Mouse (Mus musculus) CH12.LX (cell line): ENCODE data around the gene Cdhr1. TPM values are rescaled to one million over a fixed set of nuclear protein-coding genes. Genes with fewer than 3 reads are reported as not detected.

Experiments
- DNase-seq: peaks from one replicate; pipeline ENCODE4 v3.0.0-alpha.2; 2013; ENCODE audit errors: extremely low read depth
- H3K27ac ChIP-seq: 2 replicates; pipeline ENCODE4 v1.5.1; 2012; ENCODE audit warnings: low read depth, mild to moderate bottlenecking, control low read depth, moderate library complexity; ENCODE audit not compliant: insufficient read depth
- H3K27me3 ChIP-seq: replicated peaks from 2 replicates; pipeline ENCODE3; 2012; ENCODE audit warnings: inconsistent platforms
- H3K36me3 ChIP-seq, 2 experiments: replicated peaks in 1 of 2; 2 replicates each; pipeline versions ENCODE3 to v1.6.1; 2012; ENCODE audit warnings: inconsistent platforms in 1 of 2, low read length in 1 of 2, mild to moderate bottlenecking in 1 of 2, mixed read lengths in 1 of 2, moderate library complexity in 1 of 2; ENCODE audit not compliant: control insufficient read depth in 1 of 2, insufficient read depth in 1 of 2
- H3K4me1 ChIP-seq, 2 experiments: 2 replicates each; pipeline ENCODE4 v1.6.1; 2012; ENCODE audit warnings: inconsistent platforms in 1 of 2, moderate library complexity in 1 of 2; ENCODE audit not compliant: insufficient read depth in 2 of 2, control insufficient read depth in 1 of 2
- H3K4me2 ChIP-seq: 2 replicates; pipeline ENCODE4 v1.6.1; 2012; ENCODE audit warnings: low read depth, mild to moderate bottlenecking, control low read depth; ENCODE audit not compliant: poor library complexity, insufficient read depth, severe bottlenecking
- H3K4me3 ChIP-seq, 3 experiments: fragments of 150-350 bp in 1 of 3; sonication (generic) in 1 of 3; replicated peaks in 1 of 3; 2 replicates each; pipeline versions ENCODE3 to v1.5.1; 2011 to 2012; ENCODE audit warnings: low read depth in 2 of 3, low read length in 2 of 3, mild to moderate bottlenecking in 2 of 3, moderate library complexity in 2 of 3, control low read depth in 1 of 3, improper control_type of control experiment in 1 of 3, inconsistent platforms in 1 of 3, mixed read lengths in 1 of 3; ENCODE audit not compliant: poor library complexity in 1 of 3
- H3K79me2 ChIP-seq: replicated peaks from 2 replicates; pipeline ENCODE4 v1.6.1; 2012; ENCODE audit warnings: mild to moderate bottlenecking, moderate library complexity; ENCODE audit not compliant: control insufficient read depth, poor library complexity, insufficient read depth, severe bottlenecking; ENCODE audit errors: extremely low read depth
- H3K9ac ChIP-seq: 2 replicates; pipeline ENCODE4 v1.6.1; 2012; ENCODE audit warnings: low read depth, mild to moderate bottlenecking, control low read depth, moderate library complexity; ENCODE audit not compliant: insufficient read depth
- H3K9me3 ChIP-seq: replicated peaks from 2 replicates; pipeline ENCODE3; 2012; ENCODE audit warnings: low read length, inconsistent platforms, mixed read lengths
- BHLHE40 ChIP-seq: IDR thresholded peaks from 2 replicates; pipeline ENCODE4 v1.6.1; 2011; ENCODE audit warnings: mild to moderate bottlenecking, low read depth, low read length, improper control_type of control experiment
- CHD2 ChIP-seq: IDR thresholded peaks from 2 replicates; pipeline ENCODE4 v1.6.1; 2011; ENCODE audit warnings: low read length, improper control_type of control experiment
- E2F4 ChIP-seq: IDR thresholded peaks from 2 replicates; pipeline ENCODE4 v1.6.1; 2011; ENCODE audit warnings: low read depth, low read length, improper control_type of control experiment; ENCODE audit not compliant: insufficient replicate concordance
- ELF1 ChIP-seq: IDR thresholded peaks from 2 replicates; pipeline ENCODE4 v1.6.1; 2014; ENCODE audit warnings: low read depth, mild to moderate bottlenecking, inconsistent platforms, low read length, improper control_type of control experiment
- GABPA ChIP-seq: IDR thresholded peaks from 2 replicates; pipeline ENCODE4 v1.6.1; 2012; ENCODE audit warnings: low read depth, low read length, improper control_type of control experiment, inconsistent platforms; ENCODE audit not compliant: insufficient replicate concordance
- HCFC1 ChIP-seq: IDR thresholded peaks from 2 replicates; pipeline ENCODE4 v1.6.1; 2012; ENCODE audit warnings: low read depth, mild to moderate bottlenecking, inconsistent platforms, low read length, improper control_type of control experiment
- JUN ChIP-seq: IDR thresholded peaks from 2 replicates; pipeline ENCODE4 v1.6.1; 2011; ENCODE audit warnings: low read depth, mild to moderate bottlenecking, low read length, improper control_type of control experiment, moderate library complexity; ENCODE audit not compliant: insufficient read depth
- JUND ChIP-seq: conservative IDR thresholded peaks from 2 replicates; pipeline ENCODE4 v1.6.1; 2011; ENCODE audit warnings: low read depth, low read length, improper control_type of control experiment
- KAT2A ChIP-seq: IDR thresholded peaks from 2 replicates; pipeline ENCODE4 v1.6.1; 2012; ENCODE audit warnings: low read length, improper control_type of control experiment, inconsistent platforms; ENCODE audit not compliant: insufficient replicate concordance
- MAFK ChIP-seq: IDR thresholded peaks from 2 replicates; pipeline ENCODE4 v1.6.1; 2011; ENCODE audit warnings: low read length, improper control_type of control experiment; ENCODE audit not compliant: insufficient replicate concordance
- MAZ ChIP-seq: IDR thresholded peaks from 2 replicates; pipeline ENCODE4 v1.6.1; 2012; ENCODE audit warnings: low read depth, mild to moderate bottlenecking, inconsistent platforms, low read length, improper control_type of control experiment, moderate library complexity
- MXI1 ChIP-seq: IDR thresholded peaks from 2 replicates; pipeline ENCODE4 v1.6.1; 2011; ENCODE audit warnings: mild to moderate bottlenecking, low read depth, low read length, improper control_type of control experiment
- NELFE ChIP-seq: IDR thresholded peaks from 2 replicates; pipeline ENCODE4 v1.6.1; 2011; ENCODE audit warnings: low read depth, low read length, improper control_type of control experiment
- POLR2AphosphoS2 ChIP-seq: IDR thresholded peaks from 2 replicates; pipeline ENCODE4 v1.6.1; 2011; ENCODE audit warnings: low read depth, low read length, improper control_type of control experiment
- RAD21 ChIP-seq: IDR thresholded peaks from 2 replicates; pipeline ENCODE4 v1.6.1; 2011; ENCODE audit warnings: low read depth, mild to moderate bottlenecking, low read length, improper control_type of control experiment, moderate library complexity
- RCOR1 ChIP-seq: conservative IDR thresholded peaks from 2 replicates; pipeline ENCODE4 v1.6.1; 2012; ENCODE audit warnings: low read depth, mild to moderate bottlenecking, inconsistent platforms, low read length, improper control_type of control experiment
- TBP ChIP-seq: conservative IDR thresholded peaks from 2 replicates; pipeline ENCODE4 v1.6.1; 2011; ENCODE audit warnings: low read depth, low read length, improper control_type of control experiment
- TCF12 ChIP-seq: IDR thresholded peaks from 2 replicates; pipeline ENCODE4 v1.6.1; 2014; ENCODE audit warnings: low read depth, mild to moderate bottlenecking, inconsistent platforms, low read length, improper control_type of control experiment
- USF1 ChIP-seq: IDR thresholded peaks from 2 replicates; pipeline ENCODE4 v1.6.1; 2014; ENCODE audit warnings: low read depth, mild to moderate bottlenecking, inconsistent platforms, low read length, improper control_type of control experiment
- USF2 ChIP-seq: conservative IDR thresholded peaks from 2 replicates; pipeline ENCODE4 v1.6.1; 2011; ENCODE audit warnings: low read depth, low read length, improper control_type of control experiment
- ZKSCAN1 ChIP-seq: IDR thresholded peaks from 2 replicates; pipeline ENCODE4 v1.6.1; 2012; ENCODE audit warnings: low read depth, inconsistent platforms, low read length, improper control_type of control experiment, borderline replicate concordance
- ZMIZ1 ChIP-seq: IDR thresholded peaks from 2 replicates; pipeline ENCODE4 v1.6.1; 2012; ENCODE audit warnings: low read depth, mild to moderate bottlenecking, inconsistent platforms, low read length, improper control_type of control experiment
- ZNF384 ChIP-seq: IDR thresholded peaks from 2 replicates; pipeline ENCODE4 v1.6.1; 2012; ENCODE audit warnings: low read depth, low read length, improper control_type of control experiment, inconsistent platforms
- dilution Hi-C: fragments of 300-500 bp; cut with MboI; formaldehyde crosslinking; loops from 2 replicates; pipeline ENCODE4 v1.14.3; 2020; ENCODE audit warnings: low sequenced_read_pairs; ENCODE audit not compliant: extremely low pct_unique_long_range_greater_than_20kb, extremely low pct_ligation_motif_present
- in situ Hi-C: fragments of 300-500 bp; cut with MboI; formaldehyde crosslinking; loops from 3 replicates; pipeline ENCODE4 v1.14.3; 2019; ENCODE audit warnings: low sequenced_read_pairs, low pct_ligation_motif_present, low pct_unique_long_range_greater_than_20kb, mixed read lengths
- polyA plus RNA-seq: library from polyadenylated mRNA; unstranded; fragments of >175 nt; gene quantifications from 2 replicates; pipeline ENCODE4 v1.2.1, GENCODE M21; 2012; ENCODE audit warnings: low read depth; ENCODE audit not compliant: insufficient read length
- total RNA-seq, 2 experiments: library from RNA; depleted of rRNA; stranded (reverse); fragments of 300-350 nt in 1 of 2; fragments of >200 nt in 1 of 2; gene quantifications; 2 replicates each; pipeline ENCODE4 v1.2.3; 2012 to 2014

The Cdhr1 gene
- total and polyA plus RNA-seq, 3 experiments, result not detected

GRCm38 (mm10) chr14:37101531-37101930, 3.4 kb upstream of the Cdhr1 start:
- Histone ChIP-seq H3K36me3 (no peaks in the 10 kb centered on the region), H3K9me3 (no peaks in the 10 kb centered on the region), H3K27ac (no peak overlapping the region), H3K4me3 (no peak overlapping the region), H3K4me1 (no peaks in the 10 kb centered on the region), H3K9ac (no peak overlapping the region), H3K27me3 (peaks cover 50% of the 10 kb centered on the region), H3K79me2 (no peaks in the 10 kb centered on the region), H3K4me2 (no peak overlapping the region)
- in situ Hi-C loops (no loop called here), dilution Hi-C loops (no loop called here)
- TF ChIP-seq CHD2 (no peak), JUND (no peak), MAZ (no peak), TCF12 (no peak), ELF1 (no peak)
- TF ChIP-seq, all 38 proteins: peak for 0
- no peak for DNase-seq

GRCm38 (mm10) chr14:37095556-37095955, 2.6 kb downstream of the Cdhr1 start:
- Histone ChIP-seq H3K36me3 (no peaks in the 10 kb centered on the region), H3K27me3 (peaks cover 93% of the 10 kb centered on the region), H3K4me1 (no peaks in the 10 kb centered on the region), H3K4me3 (no peak overlapping the region), H3K4me2 (no peak overlapping the region), H3K9ac (no peak overlapping the region), H3K79me2 (no peaks in the 10 kb centered on the region), H3K27ac (no peak overlapping the region), H3K9me3 (no peaks in the 10 kb centered on the region)
- in situ Hi-C loops (no loop called here), dilution Hi-C loops (no loop called here)
- TF ChIP-seq ZNF384 (no peak), POLR2AphosphoS2 (no peak), RAD21 (no peak), USF1 (no peak), MAFK (no peak), ELF1 (no peak), RCOR1 (no peak), KAT2A (no peak), TCF12 (no peak), NELFE (no peak), ZKSCAN1 (no peak), JUND (no peak)
- DNase-seq, result no peak

GRCm38 (mm10) chr14:37094436-37094835, 3.7 kb downstream of the Cdhr1 start:
- dilution Hi-C loops, result no loop called here
- Histone ChIP-seq H3K36me3 (no peaks in the 10 kb centered on the region), H3K4me2 (no peak overlapping the region), H3K27ac (no peak overlapping the region), H3K4me1 (no peaks in the 10 kb centered on the region), H3K4me3 (no peak overlapping the region), H3K79me2 (no peaks in the 10 kb centered on the region), H3K9me3 (no peaks in the 10 kb centered on the region), H3K27me3 (peaks cover 95% of the 10 kb centered on the region), H3K9ac (no peak overlapping the region)
- TF ChIP-seq ZMIZ1 (no peak), JUN (no peak), MXI1 (no peak), TCF12 (no peak), CHD2 (no peak), TBP (no peak), HCFC1 (no peak), MAFK (no peak), USF2 (no peak), USF1 (no peak), POLR2AphosphoS2 (no peak), ELF1 (no peak), GABPA (no peak), RCOR1 (no peak), ZKSCAN1 (no peak), BHLHE40 (no peak), E2F4 (no peak), NELFE (no peak)
- in situ Hi-C loops, result no loop called here
- no peak for DNase-seq
